Mouse (Mus musculus): ENCODE measurements around the gene Fxn.
A peak's percentile ranks its signal among the peaks of the same experiment; 100 is the strongest.
"Not testable (repeated sequence)": the region's sequence is repeated elsewhere in the genome, so short reads cannot be mapped to it uniquely, and the experiment has no call there.

The Fxn gene

GRCm38 (mm10) chr19:24241799-24242546 is 38.4 kb downstream of the Fxn start:
- ATAC-seq (ENCODE audit: low TSS enrichment), result no peak

GRCm38 (mm10) chr19:24241271-24241670 is 39.1 kb downstream of the Fxn start:
- no peak for ATAC-seq (ENCODE audit: low TSS enrichment)

- no peak for ATAC-seq (ENCODE audit: low TSS enrichment)
Measured at GRCm38 (mm10) chr19:24238011-24238410, 42.4 kb downstream of the Fxn start.

- ATAC-seq (ENCODE audit: low TSS enrichment), result not testable (repeated sequence)
Measured at GRCm38 (mm10) chr19:24232356-24232755, 48.0 kb downstream of the Fxn start.

- ATAC-seq (ENCODE audit: low TSS enrichment), result no peak
Measured at GRCm38 (mm10) chr19:24225305-24225696, 55.1 kb downstream of the Fxn start.

- ATAC-seq (ENCODE audit: low TSS enrichment), result peak; percentile 75
Measured at GRCm38 (mm10) chr19:24224500-24225304, 55.7 kb downstream of the Fxn start, which contains the start of gene Tjp2. Tjp2 (minus strand) TSS chr19:24225030.

- peak; percentile 39 for ATAC-seq (ENCODE audit: low TSS enrichment)
Measured at GRCm38 (mm10) chr19:24223851-24224251, 56.6 kb downstream of the Fxn start.

- ATAC-seq (ENCODE audit: low TSS enrichment), result no peak
Measured at GRCm38 (mm10) chr19:24221455-24221854, 59.0 kb downstream of the Fxn start.

- ATAC-seq (ENCODE audit: low TSS enrichment), result no peak
Measured at GRCm38 (mm10) chr19:24220795-24221445, 59.5 kb downstream of the Fxn start.

GRCm38 (mm10) chr19:24219011-24219410 is 61.4 kb downstream of the Fxn start:
- ATAC-seq (ENCODE audit: low TSS enrichment), result no peak

- no peak for ATAC-seq (ENCODE audit: low TSS enrichment)
Measured at GRCm38 (mm10) chr19:24218291-24218690, 62.1 kb downstream of the Fxn start.

- no peak for ATAC-seq (ENCODE audit: low TSS enrichment)
Measured at GRCm38 (mm10) chr19:24217851-24218250, 62.6 kb downstream of the Fxn start.

GRCm38 (mm10) chr19:24216771-24217170 is 63.6 kb downstream of the Fxn start:
- ATAC-seq (ENCODE audit: low TSS enrichment), result no peak

GRCm38 (mm10) chr19:24214939-24215338 is 65.5 kb downstream of the Fxn start:
- no peak for ATAC-seq (ENCODE audit: low TSS enrichment)

GRCm38 (mm10) chr19:24213299-24213698 is 67.1 kb downstream of the Fxn start:
- ATAC-seq (ENCODE audit: low TSS enrichment), result no peak

GRCm38 (mm10) chr19:24212552-24213249 is 67.7 kb downstream of the Fxn start:
- ATAC-seq (ENCODE audit: low TSS enrichment), result no peak
